Mouse (Mus musculus) thymus, adult 2 months (tissue): ENCODE measurements around the gene Fam169a. TPM values are rescaled to one million over a fixed set of nuclear protein-coding genes. Genes with fewer than 3 reads are reported as not detected.

Experiments used
- DNase-seq: peaks from one replicate; pipeline ENCODE4 v3.0.0; 2021
- H3K27ac ChIP-seq: fragments of 200-500 bp; 2 replicates; pipeline ENCODE4 v1.5.1; 2012; ENCODE audit warnings: low read length, control low read depth; ENCODE audit not compliant: control insufficient read depth, insufficient read depth
- H3K27me3 ChIP-seq: fragments of 200-500 bp; 2 replicates; pipeline ENCODE4 v1.6.1; 2012; ENCODE audit warnings: mild to moderate bottlenecking, low read length, moderate library complexity, mixed read lengths; ENCODE audit not compliant: control insufficient read depth, insufficient read depth
- H3K36me3 ChIP-seq: fragments of 200-500 bp; 2 replicates; pipeline ENCODE4 v1.6.1; 2012; ENCODE audit warnings: mild to moderate bottlenecking, low read length, moderate library complexity; ENCODE audit not compliant: control insufficient read depth, insufficient read depth
- H3K4me1 ChIP-seq: fragments of 200-500 bp; replicated peaks from 2 replicates; pipeline ENCODE4 v1.6.1; 2012; ENCODE audit warnings: low read length; ENCODE audit not compliant: control insufficient read depth, insufficient read depth
- H3K4me3 ChIP-seq: fragments of 200-500 bp; 2 replicates; pipeline ENCODE4 v1.5.1; 2012; ENCODE audit warnings: mild to moderate bottlenecking, low read length, control low read depth, moderate library complexity; ENCODE audit not compliant: control insufficient read depth, insufficient read depth
- CTCF ChIP-seq: fragments of 200-500 bp; IDR thresholded peaks from 2 replicates; pipeline ENCODE4 v1.5.1; 2012; ENCODE audit warnings: mild to moderate bottlenecking, control low read depth, low read length, moderate library complexity, borderline replicate concordance; ENCODE audit not compliant: control insufficient read depth, poor library complexity, insufficient read depth; ENCODE audit errors: extremely low read depth
- POLR2A ChIP-seq: fragments of 200-500 bp; IDR thresholded peaks from 2 replicates; pipeline ENCODE4 v1.6.1; 2012; ENCODE audit warnings: mild to moderate bottlenecking, low read length, control low read depth, moderate library complexity; ENCODE audit not compliant: control insufficient read depth, poor library complexity, insufficient read depth; ENCODE audit errors: extremely low read depth
- WGBS: fragments of 180-500 bp; shearing (Covaris S2); methylation state at CpG from one replicate; pipeline ENCODE4 v1.1.7; 2018; 5-methylcytosine and 5-hydroxymethylcytosine counted together
- polyA plus RNA-seq: library from polyadenylated mRNA; depleted of rRNA; stranded (reverse); fragments of >200 nt; gene quantifications from 2 replicates; pipeline ENCODE4 v1.2.3, GENCODE M21; 2012

Gene Fam169a
- polyA plus RNA-seq, 1 experiment, result 0.03 TPM

DNA sequence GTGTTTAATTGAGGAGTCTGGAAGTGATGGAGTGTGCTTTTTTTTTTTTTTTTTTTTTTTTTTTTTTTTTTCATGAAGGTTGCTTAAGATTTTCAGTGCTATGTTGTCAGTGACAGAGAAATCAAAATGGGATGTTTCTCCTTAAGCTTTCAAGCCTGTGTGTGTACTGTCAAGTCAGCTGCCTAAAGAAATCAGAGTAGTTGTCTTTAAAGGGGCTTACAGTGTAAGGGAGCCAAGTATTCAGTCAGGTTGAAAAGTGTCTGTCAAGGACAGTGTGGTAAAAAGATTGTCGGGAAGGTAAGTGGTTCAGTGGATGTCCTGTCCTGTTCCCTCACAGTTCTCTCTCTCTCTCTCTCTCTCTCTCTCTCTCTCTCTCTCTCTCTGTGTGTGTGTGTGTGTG, 6.4 kb downstream of the Fam169a start:
- H3K27me3 ChIP-seq, result peaks cover 11% of the 10 kb centered on the region
- H3K27ac ChIP-seq, result no peak overlapping the region
- no peak for TF ChIP-seq CTCF
- no peak for TF ChIP-seq POLR2A
- no peak overlapping the region for H3K4me3 ChIP-seq
- H3K36me3 ChIP-seq, result no peaks in the 10 kb centered on the region
- no peak for DNase-seq
- 77% methylated on average over 1 of the region's 1 CpGs for WGBS
- H3K4me1 ChIP-seq, result peaks cover 6% of the 10 kb centered on the region

- WGBS, result 95% methylated on average over 2 of the region's 2 CpGs
Measured at GRCm38 (mm10) chr13:97077556-97077955, 10.5 kb downstream of the Fam169a start.

DNA sequence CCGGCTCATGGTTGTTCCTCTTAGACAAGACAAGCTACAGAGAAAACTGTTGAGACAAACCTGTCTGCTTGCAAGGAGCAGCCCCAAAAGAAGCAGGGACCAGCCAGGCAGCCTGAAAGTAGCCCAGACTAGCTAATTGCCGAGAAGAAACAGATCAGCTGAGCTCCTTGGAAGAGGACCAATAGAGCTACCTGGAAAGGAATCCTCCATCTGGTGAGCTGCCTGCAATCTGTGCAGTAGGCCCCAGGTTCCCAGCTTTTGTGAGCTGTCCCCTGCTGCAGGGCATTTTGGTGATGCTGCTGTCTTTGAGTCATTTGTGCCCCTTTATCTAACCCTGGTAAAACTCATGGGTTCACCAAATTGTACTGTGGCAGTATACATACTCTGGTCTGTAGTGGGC, 13.1 kb downstream of the Fam169a start:
- WGBS, result 94% methylated on average over 2 of the region's 2 CpGs
- TF ChIP-seq POLR2A, result no peak
- TF ChIP-seq CTCF, result no peak
- Histone ChIP-seq H3K27me3 (no peaks in the 10 kb centered on the region), H3K4me3 (no peak overlapping the region), H3K4me1 (no peaks in the 10 kb centered on the region), H3K36me3 (no peaks in the 10 kb centered on the region), H3K27ac (no peak overlapping the region)
- no peak for DNase-seq

More at GRCm38 (mm10) chr13:97077556-97077955, 10.5 kb downstream of the Fam169a start:
- no peak overlapping the region for H3K4me3 ChIP-seq
- H3K27me3 ChIP-seq, result no peaks in the 10 kb centered on the region; the same call in 1 of the 2 replicates
- H3K36me3 ChIP-seq, result no peaks in the 10 kb centered on the region
- H3K27ac ChIP-seq, result no peak overlapping the region
- TF ChIP-seq POLR2A, result no peak
- no peak for TF ChIP-seq CTCF
- no peak for DNase-seq
- H3K4me1 ChIP-seq, result no peaks in the 10 kb centered on the region

DNA sequence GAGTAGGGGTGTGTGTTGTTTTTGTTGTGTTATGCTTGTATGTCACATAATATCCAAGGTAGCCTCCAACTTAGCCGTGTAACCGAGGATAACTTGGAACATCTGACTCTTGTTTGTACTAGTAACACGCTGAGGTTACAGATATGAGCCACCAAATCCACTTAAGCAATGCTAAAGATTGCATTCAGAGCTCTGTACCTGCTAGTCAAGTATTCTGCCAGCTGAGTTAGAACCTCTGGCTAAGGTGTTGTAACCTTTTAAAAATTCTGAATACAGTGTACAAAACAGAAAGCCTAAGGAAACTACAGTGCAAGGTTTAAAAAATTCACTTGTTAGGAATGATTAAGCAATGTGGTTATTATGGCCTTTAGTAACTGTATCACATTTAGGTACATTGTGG, 13.5 kb downstream of the Fam169a start:
- 91% methylated on average over 3 of the region's 3 CpGs for WGBS
- H3K36me3 ChIP-seq, result no peaks in the 10 kb centered on the region
- no peak for TF ChIP-seq CTCF
- TF ChIP-seq POLR2A, result no peak
- no peaks in the 10 kb centered on the region for H3K4me1 ChIP-seq
- H3K27me3 ChIP-seq, result no peaks in the 10 kb centered on the region
- no peak overlapping the region for H3K4me3 ChIP-seq
- DNase-seq, result no peak
- no peak overlapping the region for H3K27ac ChIP-seq

DNA sequence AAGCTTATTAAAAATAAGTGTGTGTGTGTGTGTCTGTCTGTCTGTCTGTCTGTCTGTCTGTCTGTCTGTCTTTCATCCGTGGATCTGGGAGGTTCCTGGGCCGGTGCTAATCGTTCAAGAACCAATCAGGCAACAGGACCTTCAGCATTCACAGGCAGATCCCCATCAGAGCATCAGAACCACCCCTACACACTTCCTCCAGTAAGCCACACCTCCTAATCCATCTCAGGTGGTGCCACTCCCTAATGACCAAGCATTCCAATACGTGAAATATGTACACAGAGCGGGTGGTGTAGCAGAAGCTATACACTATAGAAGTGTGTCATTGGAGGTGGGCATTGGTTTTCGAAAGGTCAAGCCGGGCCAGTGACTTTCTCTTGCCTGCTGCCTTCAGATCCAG, 15.3 kb downstream of the Fam169a start:
- H3K4me3 ChIP-seq, result no peak overlapping the region
- 90% methylated on average over 7 of the region's 7 CpGs for WGBS
- no peaks in the 10 kb centered on the region for H3K36me3 ChIP-seq
- no peaks in the 10 kb centered on the region for H3K27me3 ChIP-seq
- no peak overlapping the region for H3K27ac ChIP-seq
- no peak for DNase-seq
- TF ChIP-seq POLR2A (no peak), CTCF (no peak)
- H3K4me1 ChIP-seq, result no peaks in the 10 kb centered on the region

GRCm38 (mm10) chr13:97086316-97086715, 19.2 kb downstream of the Fam169a start:
- Histone ChIP-seq H3K36me3 (no peaks in the 10 kb centered on the region), H3K27me3 (no peaks in the 10 kb centered on the region), H3K27ac (no peak overlapping the region), H3K4me3 (no peak overlapping the region), H3K4me1 (no peaks in the 10 kb centered on the region)
- TF ChIP-seq CTCF (no peak), POLR2A (no peak)
- WGBS, result 90% methylated on average over 9 of the region's 9 CpGs
- DNase-seq, result no peak

- no peak for TF ChIP-seq POLR2A
- no peak for TF ChIP-seq CTCF
- no peaks in the 10 kb centered on the region for H3K36me3 ChIP-seq
Measured at GRCm38 (mm10) chr13:97087421-97087820, 20.3 kb downstream of the Fam169a start.

More at GRCm38 (mm10) chr13:97087421-97087820, 20.3 kb downstream of the Fam169a start:
- H3K4me3 ChIP-seq, result no peak overlapping the region
- no peaks in the 10 kb centered on the region for H3K27me3 ChIP-seq
- H3K27ac ChIP-seq, result no peak overlapping the region
- 95% methylated on average over 6 of the region's 6 CpGs for WGBS
- DNase-seq, result no peak
- H3K4me1 ChIP-seq, result no peaks in the 10 kb centered on the region
